Mouse (Mus musculus) cerebellum, adult 2 months (tissue): ENCODE data around the gene Gad1. TPM values are rescaled to one million over a fixed set of nuclear protein-coding genes. Genes with fewer than 3 reads are reported as not detected.
"Not testable (repeated sequence)": the region's sequence is repeated elsewhere in the genome, so short reads cannot be mapped to it uniquely, and the experiment has no call there.

ENCODE experiments used
- DNase-seq, 2 experiments: peaks; one replicate each; pipeline ENCODE4 v3.0.0; 2021
- H3K27ac ChIP-seq: fragments of 200-500 bp; 2 replicates; pipeline ENCODE4 v1.5.1; 2012; ENCODE audit warnings: low read length, control low read depth, inconsistent platforms; ENCODE audit not compliant: insufficient read depth
- H3K27me3 ChIP-seq: fragments of 200-500 bp; 2 replicates; pipeline ENCODE4 v1.6.1; 2012; ENCODE audit warnings: inconsistent platforms, mild to moderate bottlenecking, low read length, moderate library complexity; ENCODE audit not compliant: control insufficient read depth, insufficient read depth
- H3K4me1 ChIP-seq: fragments of 200-500 bp; 2 replicates; pipeline ENCODE4 v1.6.1; 2011; ENCODE audit warnings: low read length; ENCODE audit not compliant: control insufficient read depth, insufficient read depth
- H3K4me3 ChIP-seq: fragments of 200-500 bp; replicated peaks from 2 replicates; pipeline ENCODE3; 2011; ENCODE audit warnings: mild to moderate bottlenecking, low read depth, low read length, control low read depth; ENCODE audit not compliant: insufficient read depth
- CTCF ChIP-seq: fragments of 200-500 bp; IDR thresholded peaks from 2 replicates; pipeline ENCODE4 v1.5.1; 2011; ENCODE audit warnings: low read depth, mild to moderate bottlenecking, control low read depth, low read length, moderate library complexity, borderline replicate concordance; ENCODE audit not compliant: insufficient read depth
- POLR2A ChIP-seq: fragments of 200-500 bp; IDR thresholded peaks from 2 replicates; pipeline ENCODE4 v1.6.1; 2011; ENCODE audit warnings: low read length, control low read depth, borderline replicate concordance; ENCODE audit not compliant: insufficient read depth
- WGBS: fragments of 180-500 bp; shearing (Covaris S2); methylation state at CpG from one replicate; pipeline ENCODE4 v1.1.7; 2018; 5-methylcytosine and 5-hydroxymethylcytosine counted together
- polyA plus RNA-seq: library from polyadenylated mRNA; depleted of rRNA; stranded (reverse); fragments of >200 nt; gene quantifications from 2 replicates; pipeline ENCODE4 v1.2.3, GENCODE M21; 2012; rRNA removed

Gene Gad1
- polyA plus RNA-seq: 474 and 548 TPM in 2 replicates

- Histone ChIP-seq H3K27me3 (no peaks in the 10 kb centered on the region; the same call in 1 of the 2 replicates), H3K27ac (no peak within 1 kb of the TSS), H3K4me1 (no peaks in the 10 kb centered on the region), H3K4me3 (no peak within 1 kb of the TSS)
- TF ChIP-seq CTCF (no peak), POLR2A (no peak)
- WGBS: 83% methylated on average over 4 of the region's 4 CpGs
- no peak for DNase-seq
Observed at GRCm38 (mm10) chr2:70552772-70553171, at the start of gene Gad1. Gad1 (plus strand) TSS chr2:70553072.

- WGBS: 88% methylated on average over 10 of the region's 10 CpGs
- no peak for TF ChIP-seq CTCF
- TF ChIP-seq POLR2A: no peak
- Histone ChIP-seq H3K27me3 (no peaks in the 10 kb centered on the region), H3K27ac (no peak overlapping the region), H3K4me3 (no peak overlapping the region), H3K4me1 (no peaks in the 10 kb centered on the region)
- DNase-seq: no peak
Observed at GRCm38 (mm10) chr2:70503436-70503835, 49.4 kb upstream of the Gad1 start.

GRCm38 (mm10) chr2:70505229-70505628 is 47.6 kb upstream of the Gad1 start:
- Histone ChIP-seq H3K4me1 (no peaks in the 10 kb centered on the region), H3K4me3 (no peak overlapping the region), H3K27me3 (0 out of 2 replicates have a peak, but pooled peaks cover 1% of the 10 kb centered on the region), H3K27ac (no peak overlapping the region)
- TF ChIP-seq CTCF (no peak), POLR2A (no peak)
- DNase-seq: no peak
- WGBS: 64% methylated on average over 1 of the region's 1 CpGs

- WGBS: 71% methylated on average over 4 of the region's 4 CpGs
Observed at GRCm38 (mm10) chr2:70505896-70506295, 47.0 kb upstream of the Gad1 start.

GRCm38 (mm10) chr2:70506372-70506771 is 46.5 kb upstream of the Gad1 start:
- DNase-seq: no peak
- WGBS: 81% methylated on average over 2 of the region's 2 CpGs
- H3K27ac ChIP-seq: no peak overlapping the region
- no peaks in the 10 kb centered on the region for H3K4me1 ChIP-seq
- H3K4me3 ChIP-seq: no peak overlapping the region
- TF ChIP-seq CTCF (no peak), POLR2A (no peak)
- H3K27me3 ChIP-seq: 0 out of 2 replicates have a peak, but pooled peaks cover 1% of the 10 kb centered on the region

More at GRCm38 (mm10) chr2:70505896-70506295, 47.0 kb upstream of the Gad1 start:
- H3K4me3 ChIP-seq: no peak overlapping the region
- H3K4me1 ChIP-seq: no peaks in the 10 kb centered on the region
- DNase-seq: no peak
- H3K27ac ChIP-seq: no peak overlapping the region
- TF ChIP-seq POLR2A (no peak), CTCF (no peak)
- H3K27me3 ChIP-seq: 0 out of 2 replicates have a peak, but pooled peaks cover 1% of the 10 kb centered on the region

GRCm38 (mm10) chr2:70508496-70508895 is 44.4 kb upstream of the Gad1 start, which contains the start of gene Erich2:
Erich2 (plus strand) TSS chr2:70508819.
- no peak for DNase-seq
- WGBS: 9% methylated on average over 10 of the region's 10 CpGs
- no peak for TF ChIP-seq POLR2A
- no peak for TF ChIP-seq CTCF
- no peaks in the 10 kb centered on the region for H3K4me1 ChIP-seq
- 0 out of 2 replicates have a peak, but pooled peaks cover 1% of the 10 kb centered on the region for H3K27me3 ChIP-seq
- H3K4me3 ChIP-seq: peak within 1 kb of the TSS; percentile 55
- no peak within 1 kb of the TSS for H3K27ac ChIP-seq

- Histone ChIP-seq H3K4me3 (peak overlapping the region; percentile 55), H3K27ac (no peak overlapping the region), H3K27me3 (0 out of 2 replicates have a peak, but pooled peaks cover 1% of the 10 kb centered on the region), H3K4me1 (no peaks in the 10 kb centered on the region)
- whole genome bisulfite sequencing: under 1% methylated on average over 56 of the region's 56 CpGs
- peak; percentile 56 to 63 for DNase-seq
- no peak for TF ChIP-seq POLR2A
- TF ChIP-seq CTCF: peak; percentile 60
Observed at GRCm38 (mm10) chr2:70509021-70509632, 43.7 kb upstream of the Gad1 start.

- WGBS: 47% methylated on average over 7 of the region's 7 CpGs
Observed at GRCm38 (mm10) chr2:70538283-70538682, 14.6 kb upstream of the Gad1 start.

More at GRCm38 (mm10) chr2:70538283-70538682, 14.6 kb upstream of the Gad1 start:
- H3K27ac ChIP-seq, H3K4me1 ChIP-seq, H3K4me3 ChIP-seq, H3K27me3 ChIP-seq: not testable (repeated sequence)
- DNase-seq: peak in 1 of 2 experiments; percentile 15
- peak; percentile 36; the same call in 1 of the 2 replicates for TF ChIP-seq CTCF
